Mouse (Mus musculus): ENCODE measurements around the gene Bloc1s1. TPM values are rescaled to one million over a fixed set of nuclear protein-coding genes. Genes with fewer than 3 reads are reported as not detected.
A peak's percentile ranks its signal among the peaks of the same experiment; 100 is the strongest.

Gene Bloc1s1
- total RNA-seq, 2 experiments from 2014 or later, result 71.5 to 78.7 TPM

DNA sequence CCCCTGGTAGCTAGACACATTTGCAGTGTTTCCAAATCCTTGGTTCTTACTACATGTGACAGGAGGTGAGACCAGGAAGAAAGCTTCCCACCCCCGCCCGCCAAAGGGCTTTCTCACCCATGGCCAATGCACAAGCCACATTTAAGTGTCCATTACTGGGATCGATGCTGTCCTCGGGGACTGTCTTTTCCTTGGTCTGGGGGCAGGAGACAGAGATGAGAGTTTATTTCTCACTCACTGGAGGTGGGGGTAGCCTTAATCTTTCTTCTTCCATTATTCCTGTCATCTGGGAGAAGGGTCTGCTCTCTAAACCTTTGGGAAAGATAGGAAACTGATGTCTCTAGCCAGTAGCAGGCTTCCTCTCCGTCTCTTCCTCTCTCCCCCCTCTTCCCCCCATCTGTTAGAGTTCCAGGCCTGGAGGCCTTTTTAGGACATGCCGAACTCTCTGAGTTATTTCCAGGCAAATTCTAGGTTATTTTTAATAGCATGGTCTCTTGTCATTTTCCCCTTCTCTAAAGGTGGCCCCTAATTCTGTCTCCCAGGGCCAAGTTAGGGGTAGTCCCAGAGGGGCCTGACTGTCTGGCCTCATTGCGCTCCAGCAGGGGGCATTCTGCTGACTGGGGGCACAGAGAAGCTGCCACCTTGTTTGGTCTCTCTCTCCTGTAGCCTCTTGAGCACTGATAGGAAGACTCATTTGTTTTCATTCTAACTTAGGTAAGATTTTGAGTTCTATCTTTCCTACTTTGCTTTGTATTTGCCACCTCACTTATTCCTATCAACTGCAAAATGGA, 11.4 kb upstream of the Bloc1s1 start:
- intact Hi-C loops (cut with DNase I), result no loop called here
- no peak for DNase-seq (ENCODE audit: low spot score in 2 of 2)

DNA sequence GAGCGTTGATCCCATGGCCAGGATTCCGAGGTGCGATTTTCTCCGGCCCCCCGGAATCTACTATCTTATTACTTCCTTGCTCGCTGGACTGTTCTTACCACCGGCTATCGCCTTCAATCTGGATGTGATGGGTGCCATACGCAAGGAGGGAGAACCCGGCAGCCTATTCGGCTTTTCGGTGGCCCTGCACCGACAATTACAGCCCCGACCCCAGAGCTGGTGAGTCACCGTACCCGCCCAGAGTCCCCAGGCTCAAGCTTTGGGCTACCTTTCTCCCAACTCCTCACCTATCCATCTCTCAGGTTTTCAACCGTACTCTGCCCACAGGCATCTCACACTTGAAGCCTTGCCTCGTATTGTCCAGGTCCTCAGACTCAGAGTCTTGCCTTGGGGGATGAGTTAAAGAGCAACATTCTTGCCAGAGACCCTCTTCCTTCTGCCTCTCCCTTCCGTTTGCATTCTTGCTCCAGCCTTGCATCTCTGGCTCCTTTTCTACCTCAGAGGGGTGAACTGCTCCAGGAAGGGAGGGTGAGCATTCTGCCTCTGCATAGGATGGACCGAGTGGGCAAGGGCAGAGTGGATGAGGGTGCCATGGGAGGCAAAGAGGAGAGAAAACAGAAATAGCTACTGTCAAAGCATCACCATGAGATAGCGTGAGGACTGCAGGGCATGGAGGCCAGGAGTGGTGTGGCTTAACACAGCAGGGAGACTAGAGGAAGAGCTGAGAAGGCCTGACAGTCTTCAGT, 10.3 kb upstream of the Bloc1s1 start:
- no peak for DNase-seq (ENCODE audit: low spot score in 2 of 2)
- intact Hi-C loops (cut with DNase I), result no loop called here

DNA sequence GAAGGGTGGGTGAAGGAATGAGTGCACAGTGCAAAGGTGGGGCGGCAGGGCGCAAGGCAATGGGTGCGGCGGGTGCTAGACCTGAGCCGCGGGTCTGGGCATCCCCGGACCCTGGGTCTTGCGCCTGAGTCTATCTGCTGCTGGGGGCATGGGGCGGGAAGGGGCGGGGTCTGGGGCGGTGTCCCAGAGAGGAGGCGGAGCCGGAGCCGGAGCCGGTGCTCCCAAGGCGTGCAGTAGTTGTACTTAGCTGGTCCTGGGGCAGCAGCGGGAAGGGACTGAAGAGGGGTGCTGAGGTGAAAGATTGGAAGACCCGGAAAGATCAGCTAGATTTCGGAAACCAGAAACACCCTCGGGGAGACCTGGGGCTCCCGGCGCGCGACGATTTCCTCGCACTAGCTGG, 9.7 kb upstream of the Bloc1s1 start, which contains the start of gene Itga7:
Gene Itga7 (plus strand): TSS at position 245 of the 400 bp plus-strand sequence.
- DNase-seq (ENCODE audit: low spot score in 2 of 2), result no peak
- intact Hi-C loops (cut with DNase I), result no loop called here

DNA sequence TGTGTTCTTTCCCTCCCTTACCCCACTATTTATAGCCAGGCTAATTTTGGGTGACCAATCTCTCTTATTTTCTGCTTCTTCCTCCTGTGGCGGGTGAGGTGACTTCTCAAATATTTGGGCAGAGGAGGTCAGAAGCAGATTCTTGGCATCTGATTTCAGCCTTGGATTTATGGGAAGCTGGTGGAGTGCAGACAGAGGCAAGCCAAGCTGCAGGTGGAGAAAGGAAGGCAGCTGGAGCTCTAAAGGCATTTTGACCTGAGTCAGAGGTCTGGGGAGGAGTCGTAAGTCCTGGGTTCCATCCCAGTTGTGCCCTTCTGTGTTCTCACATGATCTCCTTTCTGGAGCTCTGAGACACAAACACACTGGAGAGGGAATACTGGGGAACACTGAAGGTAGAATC, 7.6 kb upstream of the Bloc1s1 start:
- intact Hi-C loops (cut with DNase I), result no loop called here
- no peak for DNase-seq (ENCODE audit: low spot score in 2 of 2)

DNA sequence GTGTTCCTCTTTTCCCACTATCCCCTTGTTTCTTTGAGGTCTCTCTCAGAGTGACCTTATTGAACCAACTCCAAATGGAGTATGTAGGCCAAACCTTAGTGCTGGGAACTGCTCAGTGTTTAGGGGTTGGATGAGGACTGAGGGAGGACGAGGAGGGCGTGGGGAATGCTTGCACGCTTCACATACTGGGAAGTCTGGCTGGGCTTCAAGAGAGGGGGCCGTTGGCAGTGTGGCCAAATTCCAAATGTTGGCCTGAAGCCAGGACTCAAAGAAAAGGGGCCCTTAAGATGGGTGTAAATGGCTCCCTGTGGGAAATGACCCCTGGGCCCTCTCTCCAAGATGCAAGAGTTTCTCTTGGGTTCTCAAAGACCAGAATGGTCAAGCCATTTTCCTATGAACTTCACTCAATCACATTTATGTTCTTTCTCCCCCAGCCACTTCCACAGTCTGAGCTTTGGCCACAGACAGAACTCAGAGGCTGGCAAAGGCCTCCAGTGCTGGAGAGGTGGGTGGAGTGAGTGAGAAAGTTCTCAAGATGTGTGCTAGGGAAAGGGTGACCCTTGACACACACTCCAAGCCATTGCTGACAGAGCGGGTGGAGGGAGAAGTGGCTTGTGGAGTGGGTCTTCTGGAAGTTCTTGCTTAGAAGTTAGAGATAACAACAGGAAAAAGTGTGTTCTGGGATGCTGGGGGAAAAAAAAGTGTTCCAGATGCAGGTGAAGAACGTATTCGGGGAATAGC, 6.0 kb upstream of the Bloc1s1 start:
- no peak for DNase-seq (ENCODE audit: low spot score in 2 of 2)
- intact Hi-C loops (cut with DNase I), result no loop called here

DNA sequence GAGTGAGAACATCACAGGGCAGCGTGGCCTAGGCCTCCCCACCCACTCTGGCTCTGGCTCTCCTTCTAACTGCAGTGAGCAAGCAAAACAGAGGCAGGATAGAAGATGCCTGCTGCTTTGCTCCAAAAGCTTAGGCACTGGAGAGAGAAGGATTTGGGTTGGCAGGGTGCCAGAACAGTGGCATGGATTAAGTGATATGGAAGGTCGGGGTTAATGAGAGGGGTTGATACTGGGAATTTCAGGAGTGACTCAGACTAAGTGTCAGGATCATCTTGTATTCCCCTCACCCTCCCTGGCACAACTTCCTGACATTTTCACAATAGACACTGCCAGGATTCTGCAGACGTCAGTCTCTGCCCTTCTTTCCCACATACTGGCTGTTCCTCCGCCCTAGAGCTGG, 4.5 kb upstream of the Bloc1s1 start:
- intact Hi-C loops (cut with DNase I), result no loop called here

DNA sequence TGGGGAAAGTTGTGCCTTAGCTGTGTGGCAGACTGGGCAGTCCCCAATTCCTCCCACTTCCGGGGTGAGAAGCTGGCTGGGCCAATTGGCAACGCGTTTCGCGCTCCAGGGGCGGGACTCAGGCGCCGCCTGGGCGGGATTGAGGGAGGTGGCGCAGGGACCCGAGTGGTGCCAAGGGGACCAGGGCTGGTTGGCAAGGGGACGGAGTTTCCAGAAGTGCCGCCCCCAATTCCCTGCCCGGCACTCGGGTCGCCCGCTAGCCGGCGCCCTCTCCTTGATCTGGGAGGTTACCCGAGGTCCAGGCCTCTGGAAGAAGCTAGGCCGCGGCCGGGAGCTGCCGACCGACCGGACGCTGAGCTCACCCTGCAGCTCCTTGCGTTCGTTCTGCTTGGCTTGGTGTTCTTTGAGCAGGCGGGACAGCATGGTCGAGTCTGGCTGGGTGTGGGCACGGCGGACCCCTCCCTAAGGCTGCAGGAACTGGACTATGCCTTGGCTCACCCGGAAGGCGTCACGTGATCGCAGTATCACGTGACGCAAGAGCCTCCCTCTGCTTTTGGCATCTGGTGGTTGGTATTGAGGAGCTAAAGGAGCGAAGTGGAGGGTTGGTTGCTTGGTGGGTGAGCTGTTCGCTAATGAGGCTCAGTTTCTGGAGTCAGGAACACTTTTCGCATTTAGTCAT, 683 bp downstream of the Bloc1s1 start:
- intact Hi-C loops (cut with DNase I), result loop anchor here (5.0 kb wide), 1 partner anchor 54 kb away; no protein-coding TSS in a partner anchor
- DNase-seq (ENCODE audit: low spot score in 2 of 2), result peak; percentile 92 to 94

More for the DNA sequence above, 4.5 kb upstream of the Bloc1s1 start:
- no peak for DNase-seq (ENCODE audit: low spot score in 2 of 2)

DNA sequence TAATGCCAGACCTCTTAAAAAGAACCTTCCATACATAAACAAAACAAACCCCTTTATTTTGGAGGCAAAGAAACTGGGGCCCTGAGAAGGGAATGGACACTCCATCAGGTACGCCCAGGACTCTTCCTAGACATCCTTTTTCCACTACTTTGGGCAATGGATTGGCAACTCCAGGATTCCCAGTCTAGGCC, 1.1 kb downstream of the Bloc1s1 start, which contains the start of gene Rdh5:
Gene Rdh5 (minus strand): TSS at position 67 of the 191 bp plus-strand sequence.
- intact Hi-C loops (cut with DNase I), result loop anchor here (5.0 kb wide), 1 partner anchor 55 kb away; no protein-coding TSS in a partner anchor
- no peak for DNase-seq (ENCODE audit: low spot score in 2 of 2)

DNA sequence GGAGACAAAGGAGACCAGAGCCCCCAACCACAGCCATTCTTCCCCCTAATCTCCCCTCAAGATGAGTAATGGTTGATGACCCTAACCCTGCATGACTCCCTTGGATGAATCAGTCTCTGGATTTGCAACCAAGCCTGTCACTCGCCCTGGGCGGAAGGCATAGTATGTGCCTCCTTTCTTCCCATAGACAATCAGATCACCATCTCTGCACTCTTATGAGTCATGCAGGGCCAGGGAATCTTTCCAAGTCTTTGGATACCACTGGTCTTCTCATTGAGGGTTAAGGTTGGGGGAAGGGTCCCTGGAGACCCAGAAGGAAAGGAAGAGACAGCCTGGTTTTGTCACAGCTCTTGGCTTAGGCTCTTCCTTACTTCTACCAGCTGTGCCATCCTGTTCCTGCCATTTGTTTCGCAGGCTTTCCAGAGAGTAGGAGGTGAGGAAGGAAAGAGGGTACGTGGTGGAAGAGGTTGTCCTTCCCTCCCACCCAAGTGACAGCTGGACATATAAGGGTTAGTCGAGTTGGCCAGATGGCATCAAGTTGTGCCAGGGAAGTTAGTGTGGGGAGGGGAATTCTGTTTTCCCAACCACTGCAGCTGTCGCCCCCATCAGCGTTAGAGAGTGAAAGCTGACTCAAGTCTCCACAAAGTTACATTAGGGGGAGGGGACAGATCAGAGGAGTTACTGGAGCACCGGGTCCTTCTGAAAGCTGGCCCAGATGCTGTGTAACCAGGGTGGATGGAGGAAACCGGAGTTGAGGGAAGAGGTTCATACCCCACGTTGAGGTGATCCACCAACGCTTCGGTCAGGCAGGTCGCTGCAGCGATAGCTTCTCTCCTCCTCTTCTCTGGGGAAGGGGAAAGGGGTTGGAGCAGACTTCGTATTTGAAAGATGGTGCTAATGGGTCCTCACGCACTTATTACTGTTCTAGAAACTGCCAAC, 1.7 kb downstream of the Bloc1s1 start:
- no peak for DNase-seq (ENCODE audit: low spot score in 2 of 2)
- intact Hi-C loops (cut with DNase I), result loop anchor here (5.0 kb wide), 1 partner anchor 55 kb away; no protein-coding TSS in a partner anchor

DNA sequence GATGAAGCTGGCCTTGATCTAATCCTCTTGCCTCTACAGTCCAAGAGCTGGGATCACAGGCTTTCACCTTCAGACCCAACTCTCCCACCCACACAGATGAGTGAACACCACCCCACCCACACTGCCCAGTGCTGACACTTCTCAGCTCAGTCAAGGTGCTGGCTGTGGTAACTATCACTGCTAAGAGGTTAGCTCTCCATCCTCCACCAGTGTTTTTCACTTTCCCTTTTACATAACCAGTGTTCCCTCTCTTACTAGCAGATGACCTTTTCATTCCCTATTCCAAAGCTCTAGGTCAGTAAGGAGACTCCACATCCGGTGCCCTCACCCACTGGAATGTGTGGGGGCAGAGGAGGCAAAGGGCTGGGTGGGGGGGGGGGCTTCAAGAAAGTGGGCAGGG, 2.6 kb downstream of the Bloc1s1 start:
- no peak for DNase-seq (ENCODE audit: low spot score in 2 of 2)
- intact Hi-C loops (cut with DNase I), result loop anchor here (5.0 kb wide), 1 partner anchor 56 kb away; no protein-coding TSS in a partner anchor

DNA sequence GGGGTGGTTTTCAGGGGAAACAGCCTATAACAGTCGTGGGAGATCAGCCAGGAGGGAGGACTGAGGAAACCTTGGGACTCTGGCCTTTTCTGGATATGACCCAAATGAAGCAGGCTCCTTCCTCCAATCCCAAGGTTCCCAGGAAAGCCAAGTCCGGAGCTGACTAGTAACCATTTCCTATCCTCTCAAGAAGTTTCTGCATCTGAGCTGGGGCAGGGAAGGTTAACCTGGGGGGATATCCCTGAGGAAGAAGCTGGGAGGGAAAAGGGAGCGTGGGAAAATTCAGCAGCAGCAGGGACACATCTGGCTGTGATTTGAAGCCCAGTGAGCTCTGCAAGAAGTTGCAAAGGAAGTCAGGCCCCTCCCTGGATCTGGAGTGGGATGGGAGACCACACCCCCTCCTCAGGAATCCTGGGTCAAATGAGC, 3.1 kb downstream of the Bloc1s1 start:
- intact Hi-C loops (cut with DNase I), result loop anchor here (5.0 kb wide), 1 partner anchor 57 kb away; no protein-coding TSS in a partner anchor
- DNase-seq (ENCODE audit: low spot score in 2 of 2), result no peak

DNA sequence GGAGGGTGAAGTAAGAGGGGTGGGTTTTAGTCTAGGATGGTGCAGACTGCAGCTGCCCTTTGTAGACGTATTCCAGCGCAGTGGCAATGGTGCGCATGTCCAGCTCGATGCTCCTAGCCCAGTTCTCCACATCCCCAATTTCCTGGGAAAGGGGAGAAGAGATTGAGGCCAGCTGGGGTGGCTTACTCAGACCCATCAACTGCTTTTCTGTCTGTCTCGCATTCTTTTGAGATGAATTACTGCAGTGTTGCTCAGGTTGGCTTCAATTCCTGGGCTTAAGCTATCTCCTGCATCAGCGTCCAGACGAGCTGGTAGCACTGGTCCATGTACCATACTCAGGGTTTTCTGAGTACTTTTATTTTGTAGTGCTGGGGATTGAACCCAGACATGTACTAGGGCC, 3.9 kb downstream of the Bloc1s1 start:
- no peak for DNase-seq (ENCODE audit: low spot score in 2 of 2)
- intact Hi-C loops (cut with DNase I), result loop anchor here (5.0 kb wide), 1 partner anchor 57 kb away; no protein-coding TSS in a partner anchor

DNA sequence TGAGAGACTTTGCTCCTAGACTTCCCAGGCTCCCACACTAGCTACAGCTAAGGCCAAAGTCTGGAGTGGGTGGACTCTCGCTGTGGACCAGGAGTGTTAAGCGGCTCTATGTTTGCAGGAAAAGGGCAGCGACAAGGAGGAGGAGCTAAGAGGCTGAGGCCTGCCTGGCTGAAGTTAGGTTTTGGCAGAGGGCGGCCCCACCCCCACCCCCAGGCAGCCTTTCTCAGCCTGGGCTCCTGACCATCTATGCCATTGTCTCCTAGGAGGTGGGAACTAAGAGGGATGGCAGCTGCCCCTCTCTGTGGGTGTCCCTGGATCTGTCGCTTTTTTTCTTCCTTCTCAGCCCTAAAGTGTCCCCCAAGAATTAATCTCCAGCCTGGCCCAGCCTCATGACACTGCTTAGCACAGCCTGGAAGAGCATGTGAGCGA, 4.6 kb downstream of the Bloc1s1 start:
- intact Hi-C loops (cut with DNase I), result no loop called here
- peak in 1 of 2 experiments; percentile 33 for DNase-seq (ENCODE audit: low spot score in 2 of 2)

DNA sequence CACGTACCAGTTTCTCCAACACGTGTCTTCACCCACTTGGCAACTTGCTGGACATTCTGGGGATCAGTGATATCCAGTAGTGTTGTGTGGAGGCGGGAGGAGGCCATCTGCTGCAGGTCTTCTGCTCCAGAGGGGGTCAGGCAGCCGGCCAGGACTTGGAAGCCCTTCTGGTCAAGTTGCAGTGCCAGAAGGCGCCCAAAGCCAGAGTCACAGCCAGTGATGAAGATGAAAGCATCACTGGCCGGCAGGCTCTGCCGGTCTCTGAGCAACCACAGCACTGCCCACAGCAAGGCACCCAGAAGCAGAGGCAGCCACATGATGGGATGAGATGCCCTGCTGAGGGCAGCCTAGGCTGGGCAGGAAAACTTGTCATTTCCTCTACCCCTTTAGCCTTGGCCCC, 5.6 kb downstream of the Bloc1s1 start:
- peak; percentile 36 to 50 for DNase-seq (ENCODE audit: low spot score in 2 of 2)
- intact Hi-C loops (cut with DNase I), result no loop called here

DNA sequence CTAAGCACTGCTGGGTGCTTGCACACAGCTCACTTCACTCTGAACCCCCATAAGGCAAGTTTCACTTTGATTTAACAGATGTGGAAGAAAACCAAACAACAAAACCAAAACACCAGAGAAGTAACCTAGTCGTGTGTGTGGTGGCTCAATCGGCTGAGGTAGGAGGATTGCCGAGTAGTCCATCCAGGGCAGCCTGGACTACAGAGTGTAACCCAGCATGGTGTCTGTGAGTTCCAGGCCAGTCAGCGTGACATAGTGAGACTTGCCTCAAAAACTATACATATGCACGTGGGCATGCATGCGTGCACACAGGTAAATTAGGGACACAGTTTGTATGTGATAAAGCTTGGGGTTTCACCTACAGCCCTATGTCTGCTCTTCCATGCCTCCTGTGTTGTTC, 6.4 kb downstream of the Bloc1s1 start:
- no peak for DNase-seq (ENCODE audit: low spot score in 2 of 2)
- intact Hi-C loops (cut with DNase I), result no loop called here

DNA sequence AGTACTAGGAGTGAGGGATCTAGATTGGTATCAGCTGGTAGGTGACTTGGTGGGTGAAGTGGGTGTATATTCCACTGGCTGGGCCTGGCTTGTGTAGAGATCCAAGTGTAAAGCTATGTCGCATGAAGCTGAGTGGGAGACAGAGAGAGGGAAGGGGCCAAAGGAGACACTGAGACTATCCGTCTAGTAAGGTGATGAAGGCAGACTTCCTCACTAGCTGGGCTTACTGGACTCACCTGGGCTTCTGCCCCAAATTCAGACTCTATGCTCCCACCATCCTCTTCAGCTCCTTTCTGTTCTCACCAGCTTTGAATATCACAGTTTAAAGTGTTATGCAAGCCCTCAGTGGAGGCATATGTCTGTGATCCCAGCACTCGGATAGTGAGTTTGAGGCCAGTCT, 7.2 kb downstream of the Bloc1s1 start:
- DNase-seq (ENCODE audit: low spot score in 2 of 2), result no peak
- intact Hi-C loops (cut with DNase I), result no loop called here

DNA sequence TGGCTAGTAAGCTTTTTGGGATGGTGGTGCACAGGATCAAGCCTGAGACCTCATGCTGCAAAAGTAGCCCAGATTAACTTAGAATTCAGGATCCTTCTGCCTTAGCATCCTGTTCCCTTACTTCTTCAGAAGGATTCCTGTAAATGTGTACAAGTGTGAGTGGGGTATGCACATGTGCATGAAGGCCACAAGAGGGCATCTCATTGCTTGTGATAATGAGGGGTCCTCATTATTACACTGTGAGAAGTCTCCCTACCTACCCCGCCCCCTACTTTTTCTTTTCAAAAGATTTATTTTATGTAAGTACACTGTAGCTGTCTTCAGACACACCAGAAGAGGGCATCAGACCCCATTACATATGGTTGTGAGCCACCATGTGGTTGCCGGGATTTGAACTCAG, 8.3 kb downstream of the Bloc1s1 start:
- intact Hi-C loops (cut with DNase I), result no loop called here
- DNase-seq (ENCODE audit: low spot score in 2 of 2), result no peak

DNA sequence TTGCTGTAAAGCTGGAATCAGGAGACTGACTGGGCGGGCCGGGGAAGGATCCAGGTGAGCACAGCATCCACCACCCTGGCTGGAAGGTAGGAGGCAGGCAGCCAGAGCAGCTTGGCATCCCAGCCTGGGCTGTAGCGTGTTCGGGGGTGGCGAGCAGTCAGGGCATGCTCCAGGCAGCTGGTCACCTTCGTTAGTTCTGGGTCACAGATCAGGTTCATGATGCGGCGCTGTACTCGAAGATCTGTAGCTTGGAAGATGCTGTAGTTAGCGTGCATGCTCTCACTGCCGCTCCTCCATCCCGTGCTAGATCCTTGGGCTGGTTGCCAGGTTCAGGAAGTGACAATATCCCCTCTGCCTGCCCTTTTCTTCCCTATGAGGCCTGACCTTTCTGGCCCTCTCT, 10.1 kb downstream of the Bloc1s1 start:
- DNase-seq (ENCODE audit: low spot score in 2 of 2), result no peak
- intact Hi-C loops (cut with DNase I), result no loop called here
